9 mouse cellular contexts compared by ENCODE assay signal in the genomic region with DNA sequence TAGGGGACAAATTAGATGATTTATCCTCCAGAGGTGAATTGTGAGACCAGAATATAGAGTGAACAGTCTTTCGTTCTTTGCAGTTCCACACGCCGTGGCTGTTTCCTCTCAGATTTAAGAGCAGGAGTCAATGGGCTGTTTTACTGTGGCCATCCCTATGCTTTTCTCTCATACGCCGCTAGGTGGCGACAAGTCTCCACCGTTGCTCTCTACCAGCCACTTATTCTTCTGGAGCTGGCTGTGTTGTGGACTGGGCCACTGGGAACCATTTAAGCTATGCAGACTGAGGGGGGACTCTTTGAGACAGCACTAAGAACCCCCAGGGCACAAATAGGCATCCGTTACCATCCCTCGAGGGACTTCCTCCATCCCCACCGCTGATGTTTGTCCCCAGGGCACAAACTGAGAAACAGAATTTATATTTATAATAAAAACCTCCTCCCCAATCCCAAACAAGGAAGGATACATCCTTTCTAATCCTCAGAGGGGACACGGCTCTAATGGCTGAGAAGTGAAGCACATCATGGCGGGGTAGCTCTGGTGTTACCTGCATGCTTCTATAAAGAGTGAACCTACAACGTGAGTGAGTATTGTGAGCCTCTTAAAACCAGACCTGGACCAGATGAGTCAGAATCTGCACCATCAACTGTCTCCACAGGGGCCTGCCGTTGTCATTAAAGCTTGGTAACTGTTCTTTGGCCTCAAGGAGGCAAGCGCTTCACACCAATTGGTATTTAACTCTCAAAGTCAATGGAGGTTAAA. TPM values are rescaled to one million over a fixed set of nuclear protein-coding genes. Genes with fewer than 3 reads are reported as not detected.
DNase-seq lines count a peak whose midpoint lies in the region; ATAC-seq and TF ChIP-seq lines count a peak whose summit lies in the region.
"Had no signal": no experiment of that assay in that cellular context is flagged by ENCODE, and none has a peak within 500 bp of the region (broad histone marks: within the 10 kb centered on the region; RNA-seq: fewer than 3 reads in every experiment).

No protein-coding gene starts in this region.

- ATAC-seq in heart, embryonic 12.5 days (ENCODE audit: insufficient number of reproducible peaks, low FRiP score), result peak; percentile 55; the same call in 1 of the 2 replicates
- peak; percentile 51; the same call in 1 of the 2 replicates for ATAC-seq in neutrophil, adult 5-6 weeks (ENCODE audit: extremely low read depth, insufficient number of reproducible peaks, low FRiP score, poor library complexity, severe bottlenecking)

- no peak overlapping the region for H3K9ac ChIP-seq in heart, embryonic 12.5 days
- H3K9ac ChIP-seq: heart, embryonic 15.5 days had no signal

- no peak overlapping the region for H3K27ac ChIP-seq in cortical plate, adult 2 months (ENCODE audit: insufficient read depth, low read length)
- H3K27ac ChIP-seq in heart, embryonic 12.5 days (ENCODE audit: poor library complexity, severe bottlenecking), result no peak overlapping the region
- H3K27ac ChIP-seq: heart, embryonic 15.5 days had no signal

- DNase-seq in CD8-positive naive resting alpha-beta T cell, adult 2 months (ENCODE audit: low read depth in 2 of 2, low spot score in 2 of 2), result peak; percentile 9
- peak; percentile 82 for DNase-seq in adipocyte (ENCODE audit: low spot score)
- DNase-seq in kidney, postnatal 14 days, result peak; percentile 62
- DNase-seq in lung, adult 18-20 months, result peak; percentile 7 to 26
- peak; percentile 55 for DNase-seq in urinary bladder, postnatal 25 days (ENCODE audit: low spot score)

- 33% methylated on average over 15 of the region's 15 CpGs for WGBS in heart, embryonic 12.5 days

- no peak for TF ChIP-seq POLR2A in cortical plate, adult 2 months (IDR thresholded peaks at IDR 0.05; ENCODE audit: extremely low read depth, insufficient read depth, low read length)

- no peak overlapping the region for H3K4me3 ChIP-seq in cortical plate, adult 2 months (ENCODE audit: insufficient read depth, low read length)
- H3K4me3 ChIP-seq in heart, embryonic 12.5 days, result no peak overlapping the region
- H3K4me3 ChIP-seq: heart, embryonic 15.5 days had no signal

- no peaks in the 10 kb centered on the region for H3K4me1 ChIP-seq in cortical plate, adult 2 months (ENCODE audit: control insufficient read depth, insufficient read depth, low read length)
- no peaks in the 10 kb centered on the region for H3K4me1 ChIP-seq in heart, embryonic 12.5 days (replicated peaks)

- H3K36me3 ChIP-seq in heart, embryonic 12.5 days, result no peaks in the 10 kb centered on the region
- H3K36me3 ChIP-seq: heart, embryonic 15.5 days had no signal

- peak; percentile 93 for TF ChIP-seq CTCF in cortical plate, adult 2 months (IDR thresholded peaks at IDR 0.05; ENCODE audit: extremely low read depth, insufficient read depth, low read length)

- no peak overlapping the region for H3K4me2 ChIP-seq in heart, embryonic 12.5 days
- H3K4me2 ChIP-seq: heart, embryonic 15.5 days had no signal

- H3K27me3 ChIP-seq in heart, embryonic 12.5 days (replicated peaks), result no peaks in the 10 kb centered on the region; the same call in 1 of the 2 replicates
- H3K27me3 ChIP-seq: heart, embryonic 15.5 days had no signal

- no peaks in the 10 kb centered on the region for H3K9me3 ChIP-seq in heart, embryonic 12.5 days (replicated peaks)
- H3K9me3 ChIP-seq: heart, embryonic 15.5 days had no signal

RNA-seq across cellular contexts. Expression of gene Api5, which starts 33.0 kb away (rescaled TPM):
- 45.8 and 46.2 TPM in 2 replicates for polyA plus RNA-seq in cortical plate, adult 2 months (2012; rRNA removed)
- polyA plus RNA-seq in heart, embryonic 12.5 days (2016; fragmentation: Nextera tagmentation; extraction: Ambion mirVana), result 96.5 TPM in 2 replicates
- total RNA-seq in neutrophil, adult 5-6 weeks (2017), result 91.6 and 94.6 TPM in 2 replicates

Comparison
In these comparisons a context has a peak if more than half of its experiments do, and no peak if none do; other contexts are left out.
1. DNase-seq: peak in every context shown above with its lines; median percentile 82 in adipocyte; 62 in kidney, postnatal 14 days; 55 in urinary bladder, postnatal 25 days; 16 in lung, adult 18-20 months; 9 in CD8-positive naive resting alpha-beta T cell, adult 2 months.